Mouse (Mus musculus) ES-E14 (cell line): Measurements from ENCODE around the gene 6030445D17Rik. TPM values are rescaled to one million over a fixed set of nuclear protein-coding genes. Genes with fewer than 3 reads are reported as not detected.
A peak's percentile ranks its signal among the peaks of the same experiment; 100 is the strongest.

Experiments
- DNase-seq: peaks from one replicate; pipeline ENCODE4 v3.0.0-alpha.2; 2013; ENCODE audit warnings: low read depth, low spot score
- H3K27ac ChIP-seq: 2 replicates; pipeline ENCODE4 v1.5.1; 2012; ENCODE audit warnings: low read depth, mild to moderate bottlenecking, low read length, moderate library complexity, mixed read lengths; ENCODE audit not compliant: poor library complexity, insufficient read depth, severe bottlenecking
- H3K36me3 ChIP-seq: 2 replicates; pipeline ENCODE4 v1.6.1; 2012; ENCODE audit warnings: mild to moderate bottlenecking, low read length, moderate library complexity, mixed read lengths; ENCODE audit not compliant: control insufficient read depth, poor library complexity, insufficient read depth, severe bottlenecking
- H3K4me1 ChIP-seq, 2 experiments: fragments of 150-350 bp in 1 of 2; sonication (generic) in 1 of 2; 2 replicates each; pipeline ENCODE4 v1.6.1; 2012; ENCODE audit warnings: low read length in 2 of 2, mild to moderate bottlenecking in 1 of 2, mixed read lengths in 1 of 2; ENCODE audit not compliant: control insufficient read depth in 2 of 2, insufficient read depth in 2 of 2, poor library complexity in 1 of 2
- H3K4me3 ChIP-seq, 2 experiments: fragments of 150-350 bp in 1 of 2; sonication (generic) in 1 of 2; 2 replicates each; pipeline ENCODE4 v1.5.1; 2012; ENCODE audit warnings: low read length in 2 of 2, low read depth in 1 of 2, mild to moderate bottlenecking in 1 of 2, mixed read lengths in 1 of 2; ENCODE audit not compliant: insufficient read depth in 1 of 2, poor library complexity in 1 of 2, severe bottlenecking in 1 of 2
- H3K9ac ChIP-seq: 2 replicates; pipeline ENCODE4 v1.6.1; 2012; ENCODE audit warnings: low read depth, mild to moderate bottlenecking, low read length, mixed read lengths; ENCODE audit not compliant: poor library complexity, insufficient read depth, severe bottlenecking
- H3K9me3 ChIP-seq: fragments of 150-350 bp; sonication (generic); 2 replicates; pipeline ENCODE4 v1.6.1; 2012; ENCODE audit warnings: low read depth, mild to moderate bottlenecking, low read length; ENCODE audit not compliant: control insufficient read depth, insufficient read depth
- CHD2 ChIP-seq: IDR thresholded peaks from 2 replicates; pipeline ENCODE4 v1.6.1; 2014; ENCODE audit warnings: mild to moderate bottlenecking, low read depth, low read length, inconsistent platforms
- HCFC1 ChIP-seq: IDR thresholded peaks from 2 replicates; pipeline ENCODE4 v1.6.1; 2012; ENCODE audit warnings: low read length, inconsistent platforms, borderline replicate concordance; ENCODE audit not compliant: insufficient read depth
- MAFK ChIP-seq: IDR thresholded peaks from 2 replicates; pipeline ENCODE4 v1.6.1; 2014; ENCODE audit warnings: mild to moderate bottlenecking, low read depth, low read length, inconsistent platforms; ENCODE audit not compliant: insufficient read depth
- ZC3H11A ChIP-seq: IDR thresholded peaks from 2 replicates; pipeline ENCODE4 v1.6.1; 2012; ENCODE audit warnings: low read depth, mild to moderate bottlenecking, inconsistent platforms, low read length, borderline replicate concordance
- ZNF384 ChIP-seq: IDR thresholded peaks from 2 replicates; pipeline ENCODE4 v1.6.1; 2012; ENCODE audit warnings: low read depth, low read length, inconsistent platforms
- in situ Hi-C, 2 experiments: fragments of 600-800 bp; cut with MboI; formaldehyde crosslinking; loops; one replicate each; pipeline ENCODE4 v1.15.1; 2025; ENCODE audit warnings: low sequenced_read_pairs in 2 of 2, inconsistent platforms in 1 of 2; ENCODE audit not compliant: unreplicated experiment in 2 of 2
- total RNA-seq: library from RNA; depleted of rRNA; stranded (reverse); fragments of 300-350 nt; gene quantifications from 2 replicates; pipeline ENCODE4 v1.2.3, GENCODE M21; 2012

6030445D17Rik gene
- total RNA-seq, 1 experiment: 0.89 TPM

GRCm38 (mm10) chr4:136466226-136466625, 4.2 kb downstream of the 6030445D17Rik start:
- in situ Hi-C loops: no loop called here
- no peak for DNase-seq
- TF ChIP-seq HCFC1: no peak
- TF ChIP-seq CHD2: no peak
- no peak for TF ChIP-seq MAFK
- no peak for TF ChIP-seq ZC3H11A
- TF ChIP-seq ZNF384: no peak
- Histone ChIP-seq H3K9ac (no peak overlapping the region), H3K36me3 (no peaks in the 10 kb centered on the region), H3K4me1 (peaks cover 7 to 13% of the 10 kb centered on the region in 2 experiments; a peak in 3 of 4 replicates), H3K27ac (no peak overlapping the region), H3K4me3 (no peak overlapping the region), H3K9me3 (no peaks in the 10 kb centered on the region)

GRCm38 (mm10) chr4:136468553-136469327, 6.7 kb downstream of the 6030445D17Rik start:
- peaks cover 9 to 15% of the 10 kb centered on the region in 2 experiments; a peak in 3 of 4 replicates for H3K4me1 ChIP-seq
- no peak for DNase-seq
- in situ Hi-C loops: no loop called here
- TF ChIP-seq HCFC1: no peak
- TF ChIP-seq MAFK: no peak
- no peak for TF ChIP-seq CHD2
- no peak for TF ChIP-seq ZC3H11A
- TF ChIP-seq ZNF384: no peak
- peak overlapping the region; percentile 35; the same call in 1 of the 2 replicates for H3K27ac ChIP-seq
- H3K36me3 ChIP-seq: no peaks in the 10 kb centered on the region
- H3K9me3 ChIP-seq: no peaks in the 10 kb centered on the region
- peak overlapping the region; percentile 48 to 77 for H3K4me3 ChIP-seq
- H3K9ac ChIP-seq: peak overlapping the region; percentile 29; the same call in 1 of the 2 replicates

GRCm38 (mm10) chr4:136469371-136469903, 7.4 kb downstream of the 6030445D17Rik start, which contains the start of gene Luzp1:
TSS of gene Luzp1 (plus strand) at chr4:136469761.
- Histone ChIP-seq H3K9me3 (no peaks in the 10 kb centered on the region), H3K4me3 (peak within 1 kb of the TSS; percentile 77 to 95), H3K36me3 (no peaks in the 10 kb centered on the region), H3K27ac (peak within 1 kb of the TSS; percentile 84), H3K4me1 (peaks cover 4 to 14% of the 10 kb centered on the region in 2 experiments; a peak in 3 of 4 replicates), H3K9ac (peak within 1 kb of the TSS; percentile 93)
- TF ChIP-seq MAFK: no peak
- no peak for TF ChIP-seq CHD2
- no peak for TF ChIP-seq HCFC1
- no peak for TF ChIP-seq ZNF384
- no peak for TF ChIP-seq ZC3H11A
- peak; percentile 88 for DNase-seq
- in situ Hi-C loops: no loop called here

GRCm38 (mm10) chr4:136469941-136470346, 7.9 kb downstream of the 6030445D17Rik start:
- H3K4me1 ChIP-seq: peaks cover 4 to 12% of the 10 kb centered on the region in 2 experiments; a peak in 3 of 4 replicates

More at GRCm38 (mm10) chr4:136469941-136470346, 7.9 kb downstream of the 6030445D17Rik start:
- Histone ChIP-seq H3K9ac (peak overlapping the region; percentile 93), H3K4me3 (peak overlapping the region; percentile 77 to 95), H3K36me3 (no peaks in the 10 kb centered on the region), H3K27ac (peak overlapping the region; percentile 84), H3K9me3 (no peaks in the 10 kb centered on the region)
- DNase-seq: peak; percentile 63
- TF ChIP-seq ZNF384: peak; percentile 98
- TF ChIP-seq CHD2: no peak
- no peak for TF ChIP-seq HCFC1
- no peak for TF ChIP-seq ZC3H11A
- in situ Hi-C loops: no loop called here
